Mouse (Mus musculus) limb, embryonic 14.5 days (tissue): ENCODE measurements around the gene Pola2. TPM values are rescaled to one million over a fixed set of nuclear protein-coding genes. Genes with fewer than 3 reads are reported as not detected.

ENCODE experiments used
- ATAC-seq: fragments of 200-750 bp; cut with Nextera tagmentation; 2 replicates; pipeline ENCODE4 v1.8.0; 2017; ENCODE audit warnings: low read depth, moderate number of reproducible peaks, moderate TSS enrichment; ENCODE audit not compliant: low FRiP score
- DNase-seq: peaks from one replicate; pipeline ENCODE4 v3.0.0-alpha.2; 2015; ENCODE audit warnings: low spot score
- H3K27ac ChIP-seq: fragments of 300-500 bp; sonication (generic); replicated peaks from 2 replicates; pipeline ENCODE4 v1.5.1; 2014; ENCODE audit warnings: low read depth, mild to moderate bottlenecking, low read length, moderate library complexity, mixed read lengths
- H3K27me3 ChIP-seq: fragments of 300-500 bp; sonication (generic); 2 replicates; pipeline ENCODE4 v1.6.1; 2014; ENCODE audit warnings: low read length, mixed read lengths; ENCODE audit not compliant: control insufficient read depth, insufficient read depth
- H3K36me3 ChIP-seq: fragments of 300-500 bp; sonication (generic); 2 replicates; pipeline ENCODE4 v1.6.1; 2014; ENCODE audit warnings: mild to moderate bottlenecking, low read length, moderate library complexity, mixed read lengths; ENCODE audit not compliant: control insufficient read depth, insufficient read depth
- H3K4me1 ChIP-seq: fragments of 300-500 bp; sonication (generic); 2 replicates; pipeline ENCODE4 v1.6.1; 2014; ENCODE audit warnings: antibody characterized with exemption, low read length, mixed read lengths; ENCODE audit not compliant: control insufficient read depth, insufficient read depth
- H3K4me2 ChIP-seq: fragments of 300-500 bp; sonication (generic); replicated peaks from 2 replicates; pipeline ENCODE4 v1.6.1; 2014; ENCODE audit warnings: low read depth, mild to moderate bottlenecking, low read length, moderate library complexity; ENCODE audit not compliant: severe bottlenecking
- H3K4me3 ChIP-seq: fragments of 300-500 bp; sonication (generic); replicated peaks from 2 replicates; pipeline ENCODE4 v1.5.1; 2014; ENCODE audit warnings: low read length
- H3K9ac ChIP-seq: fragments of 300-500 bp; sonication (generic); 2 replicates; pipeline ENCODE4 v1.6.1; 2014; ENCODE audit warnings: mild to moderate bottlenecking, low read depth, low read length, moderate library complexity; ENCODE audit not compliant: severe bottlenecking
- H3K9me3 ChIP-seq: fragments of 300-500 bp; sonication (generic); 2 replicates; pipeline ENCODE4 v1.6.1; 2016; ENCODE audit warnings: low read length; ENCODE audit not compliant: control insufficient read depth
- POLR2A ChIP-seq: fragments of 200-500 bp; IDR thresholded peaks from 2 replicates; pipeline ENCODE4 v1.8.0; 2012; ENCODE audit warnings: inconsistent platforms, mild to moderate bottlenecking, moderate library complexity, borderline replicate concordance; ENCODE audit not compliant: insufficient read depth, insufficient read length; ENCODE audit errors: extremely low read depth
- WGBS: fragments of 180-500 bp; shearing (Covaris S2); extraction: QIAGEN DNeasy Blood & Tissue Kit; methylation state at CpG from one replicate; pipeline ENCODE4 v1.1.7; 2014; 5-methylcytosine and 5-hydroxymethylcytosine counted together
- polyA plus RNA-seq, 2 experiments: library from polyadenylated mRNA; depleted of rRNA in 1 of 2; stranded (reverse) in 1 of 2; unstranded in 1 of 2; fragments of >200 nt; fragmentation: Nextera tagmentation in 1 of 2; extraction: Ambion mirVana in 1 of 2; gene quantifications; 2 replicates each; pipeline versions ENCODE4 v1.2.1 to v1.2.3; 2012 to 2014

Gene Pola2
- polyA plus RNA-seq, 2 experiments: 66.3 to 87.9 TPM

DNA sequence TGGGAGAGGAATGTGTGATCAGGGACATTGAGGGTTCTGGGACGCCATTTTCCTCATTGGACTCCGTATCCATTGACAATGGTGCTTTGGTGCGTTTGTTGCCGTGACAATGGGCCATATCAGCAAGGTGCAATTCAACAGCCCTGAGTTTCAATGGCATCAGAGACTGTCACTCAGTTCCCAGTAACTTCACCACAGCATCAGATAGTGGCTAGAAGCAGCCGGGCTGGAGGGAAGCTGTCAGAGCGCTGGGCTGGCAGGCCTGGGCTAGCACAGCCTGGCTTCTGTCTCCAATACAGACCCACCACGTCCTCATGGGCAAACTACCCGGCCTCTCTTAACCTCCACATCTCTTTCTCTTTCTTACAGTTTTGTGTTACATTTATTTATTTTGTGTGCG, 16.5 kb upstream of the Pola2 start:
- no peaks in the 10 kb centered on the region for H3K27me3 ChIP-seq
- no peak for DNase-seq
- no peaks in the 10 kb centered on the region for H3K4me1 ChIP-seq
- H3K4me3 ChIP-seq: no peak overlapping the region
- no peaks in the 10 kb centered on the region for H3K9me3 ChIP-seq
- no peak overlapping the region for H3K9ac ChIP-seq
- no peak overlapping the region for H3K27ac ChIP-seq
- no peaks in the 10 kb centered on the region for H3K36me3 ChIP-seq
- ATAC-seq: no peak
- TF ChIP-seq POLR2A: no peak
- WGBS: 80% methylated on average over 9 of the region's 9 CpGs
- H3K4me2 ChIP-seq: no peak overlapping the region

GRCm38 (mm10) chr19:5977717-5978116, 13.7 kb upstream of the Pola2 start:
- Histone ChIP-seq H3K36me3 (no peaks in the 10 kb centered on the region), H3K4me2 (no peak overlapping the region), H3K4me1 (no peaks in the 10 kb centered on the region), H3K4me3 (no peak overlapping the region), H3K27ac (peak overlapping the region; percentile 11; the same call in 1 of the 2 replicates), H3K27me3 (no peaks in the 10 kb centered on the region), H3K9ac (no peak overlapping the region), H3K9me3 (no peaks in the 10 kb centered on the region)
- ATAC-seq (no peak), DNase-seq (peak; percentile 54)
- no peak for TF ChIP-seq POLR2A
- 47% methylated on average over 3 of the region's 3 CpGs for WGBS

DNA sequence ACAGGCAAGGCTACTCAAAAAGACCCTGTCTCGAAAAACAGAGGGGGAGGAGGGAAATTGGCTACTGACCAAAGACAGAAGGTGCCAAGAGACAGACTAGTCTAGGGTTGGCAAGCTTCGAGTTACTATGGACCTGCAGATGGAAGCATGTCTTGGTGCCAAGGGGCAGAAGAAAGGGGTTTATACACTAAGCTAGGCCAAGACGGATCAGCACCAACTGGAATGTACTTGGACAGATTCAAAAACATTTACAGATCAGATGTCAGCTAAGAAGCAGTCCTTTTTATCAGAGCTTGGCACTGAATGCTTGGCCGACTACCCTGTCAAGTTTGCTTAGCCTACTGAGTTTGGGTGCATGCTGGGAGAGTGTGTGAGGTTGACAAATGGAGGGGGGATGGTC, 11.7 kb upstream of the Pola2 start:
- Histone ChIP-seq H3K4me2 (no peak overlapping the region), H3K4me1 (no peaks in the 10 kb centered on the region), H3K36me3 (no peaks in the 10 kb centered on the region), H3K9ac (no peak overlapping the region), H3K27me3 (no peaks in the 10 kb centered on the region), H3K9me3 (no peaks in the 10 kb centered on the region), H3K27ac (no peak overlapping the region), H3K4me3 (no peak overlapping the region)
- no peak for TF ChIP-seq POLR2A
- ATAC-seq (no peak), DNase-seq (no peak)
- 83% methylated on average over 4 of the region's 4 CpGs for WGBS

- no peak overlapping the region for H3K9ac ChIP-seq
- peak; percentile 27 for DNase-seq
- 69% methylated on average over 4 of the region's 4 CpGs for WGBS
These were observed 11.1 kb upstream of the Pola2 start for GRCm38 (mm10) chr19:5975112-5975511.

GRCm38 (mm10) chr19:5967664-5968063, 3.7 kb upstream of the Pola2 start:
- Histone ChIP-seq H3K9me3 (no peaks in the 10 kb centered on the region), H3K36me3 (no peaks in the 10 kb centered on the region), H3K27ac (no peak overlapping the region), H3K9ac (no peak overlapping the region), H3K27me3 (no peaks in the 10 kb centered on the region), H3K4me2 (no peak overlapping the region), H3K4me3 (no peak overlapping the region), H3K4me1 (peaks cover 8% of the 10 kb centered on the region)
- DNase-seq (no peak), ATAC-seq (no peak)
- WGBS: 90% methylated on average over 10 of the region's 10 CpGs
- no peak for TF ChIP-seq POLR2A

More at GRCm38 (mm10) chr19:5975112-5975511, 11.1 kb upstream of the Pola2 start:
- no peak for ATAC-seq
- Histone ChIP-seq H3K4me2 (no peak overlapping the region), H3K27ac (no peak overlapping the region), H3K4me3 (no peak overlapping the region), H3K27me3 (no peaks in the 10 kb centered on the region), H3K4me1 (no peaks in the 10 kb centered on the region), H3K9me3 (no peaks in the 10 kb centered on the region), H3K36me3 (no peaks in the 10 kb centered on the region)
- TF ChIP-seq POLR2A: no peak

GRCm38 (mm10) chr19:5966786-5967185, 2.8 kb upstream of the Pola2 start:
- ATAC-seq: no peak
- no peaks in the 10 kb centered on the region for H3K27me3 ChIP-seq
- WGBS: 62% methylated on average over 6 of the region's 6 CpGs

More at GRCm38 (mm10) chr19:5966786-5967185, 2.8 kb upstream of the Pola2 start:
- no peak overlapping the region for H3K9ac ChIP-seq
- no peak overlapping the region for H3K4me3 ChIP-seq
- peaks cover 11% of the 10 kb centered on the region for H3K4me1 ChIP-seq
- TF ChIP-seq POLR2A: no peak
- H3K4me2 ChIP-seq: no peak overlapping the region
- H3K9me3 ChIP-seq: no peaks in the 10 kb centered on the region
- no peaks in the 10 kb centered on the region for H3K36me3 ChIP-seq
- no peak overlapping the region for H3K27ac ChIP-seq
- no peak for DNase-seq
